Mouse (Mus musculus) liver, adult 2 months (tissue): ENCODE measurements at regions not wholly inside any gene's neighbourhood (a gene's known extent, or its start where the extent isn't known, plus 50 kb on each side); places are given as distances from the start of the nearest gene placed in this dataset.

ENCODE experiments used
- DNase-seq: peaks from one replicate; pipeline ENCODE4 v3.0.0-alpha.2; 2011; ENCODE audit warnings: low read depth, low spot score; ENCODE audit errors: extremely low read depth
- H3K27ac ChIP-seq: fragments of 200-500 bp; replicated peaks from 2 replicates; pipeline ENCODE4 v1.5.1; 2012; ENCODE audit warnings: low read depth, mild to moderate bottlenecking, control low read depth, inconsistent platforms, low read length; ENCODE audit not compliant: insufficient read depth
- H3K27me3 ChIP-seq: fragments of 200-500 bp; 2 replicates; pipeline ENCODE4 v1.6.1; 2012; ENCODE audit warnings: mild to moderate bottlenecking, moderate library complexity, low read length, inconsistent platforms; ENCODE audit not compliant: control insufficient read depth, insufficient read depth
- H3K36me3 ChIP-seq: fragments of 200-500 bp; 2 replicates; pipeline ENCODE4 v1.6.1; 2012; ENCODE audit warnings: low read length, inconsistent platforms; ENCODE audit not compliant: control insufficient read depth, insufficient read depth
- H3K4me1 ChIP-seq: fragments of 200-500 bp; 2 replicates; pipeline ENCODE4 v1.6.1; 2011; ENCODE audit warnings: low read length; ENCODE audit not compliant: control insufficient read depth, insufficient read depth
- H3K4me3 ChIP-seq: fragments of 200-500 bp; 2 replicates; pipeline ENCODE4 v1.5.1; 2011; ENCODE audit warnings: low read depth, mild to moderate bottlenecking, control low read depth, low read length, moderate library complexity; ENCODE audit not compliant: insufficient read depth
- H3K79me2 ChIP-seq: fragments of 200-500 bp; 2 replicates; pipeline ENCODE4 v1.6.1; 2012; ENCODE audit warnings: inconsistent platforms, mild to moderate bottlenecking, low read length, moderate library complexity; ENCODE audit not compliant: control insufficient read depth, insufficient read depth
- H3K9ac ChIP-seq: fragments of 200-500 bp; 2 replicates; pipeline ENCODE4 v1.6.1; 2012; ENCODE audit warnings: low read depth, mild to moderate bottlenecking, control low read depth, inconsistent platforms, low read length
- CTCF ChIP-seq: fragments of 200-500 bp; IDR thresholded peaks from 2 replicates; pipeline ENCODE4 v1.5.1; 2011; ENCODE audit warnings: low read depth, low read length, control low read depth
- POLR2A ChIP-seq: fragments of 200-500 bp; IDR thresholded peaks from 2 replicates; pipeline ENCODE4 v1.6.1; 2011; ENCODE audit warnings: low read length, control low read depth; ENCODE audit not compliant: insufficient read depth; ENCODE audit errors: extremely low read depth
- WGBS: fragments of 180-500 bp; shearing (Covaris S2); methylation state at CpG from one replicate; pipeline ENCODE4 v1.1.7; 2018; 5-methylcytosine and 5-hydroxymethylcytosine counted together

- Histone ChIP-seq H3K4me3 (no peak overlapping the region), H3K9ac (no peak overlapping the region), H3K27ac (peak overlapping the region; percentile 62), H3K27me3 (no peaks in the 10 kb centered on the region), H3K4me1 (peaks cover 20% of the 10 kb centered on the region), H3K36me3 (peaks cover 12% of the 10 kb centered on the region), H3K79me2 (peaks cover 27% of the 10 kb centered on the region)
- peak; percentile 60 for DNase-seq
- 82% methylated on average over 4 of the region's 4 CpGs for WGBS
- TF ChIP-seq CTCF (no peak), POLR2A (no peak)
Observed at GRCm38 (mm10) chr15:82709041-82709440, 54.9 kb downstream of the Cyp2d40 start.

DNA sequence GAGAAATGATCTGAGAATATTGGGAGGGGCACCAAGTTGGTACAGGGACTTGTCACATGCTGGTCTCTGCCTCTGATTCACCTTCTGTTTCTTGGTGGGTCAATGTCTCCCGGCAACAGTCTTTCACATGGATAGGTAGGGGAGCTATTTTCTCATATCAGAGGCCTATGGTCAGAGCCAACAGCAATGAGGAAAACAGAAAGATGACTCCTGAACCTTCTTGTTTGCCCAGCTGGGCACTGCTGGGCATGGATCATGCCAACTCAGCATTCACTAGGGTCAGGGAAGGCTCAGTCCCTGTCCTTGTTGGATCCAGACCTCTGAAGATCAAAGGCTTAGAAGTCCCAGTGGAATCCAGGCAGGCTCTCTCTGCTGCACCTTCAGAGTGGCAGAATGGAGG is 56.1 kb downstream of the Cyp2d40 start:
- H3K36me3 ChIP-seq = peaks cover 22% of the 10 kb centered on the region
- no peaks in the 10 kb centered on the region for H3K27me3 ChIP-seq
- 0 out of 2 replicates have a peak overlapping the region, but pooled peaks have one; percentile 10 for H3K4me3 ChIP-seq
- peak; percentile 98 for DNase-seq
- TF ChIP-seq POLR2A (no peak), CTCF (no peak)
- peak overlapping the region; percentile 92 for H3K27ac ChIP-seq
- peak overlapping the region; percentile 56 for H3K9ac ChIP-seq
- WGBS = 21% methylated on average over 1 of the region's 1 CpGs
- peaks cover 27% of the 10 kb centered on the region for H3K4me1 ChIP-seq
- H3K79me2 ChIP-seq = peaks cover 35% of the 10 kb centered on the region

GRCm38 (mm10) chr15:82707221-82707620 is 56.8 kb downstream of the Cyp2d40 start:
- DNase-seq = peak; percentile 100
- Histone ChIP-seq H3K4me1 (peaks cover 27% of the 10 kb centered on the region), H3K79me2 (peaks cover 36% of the 10 kb centered on the region), H3K27ac (peak overlapping the region; percentile 99), H3K36me3 (peaks cover 28% of the 10 kb centered on the region), H3K4me3 (peak overlapping the region; percentile 99), H3K27me3 (no peaks in the 10 kb centered on the region), H3K9ac (peak overlapping the region; percentile 96)
- WGBS = 17% methylated on average over 3 of the region's 3 CpGs
- TF ChIP-seq CTCF (no peak), POLR2A (peak; percentile 64; the same call in 1 of the 2 replicates)

DNA sequence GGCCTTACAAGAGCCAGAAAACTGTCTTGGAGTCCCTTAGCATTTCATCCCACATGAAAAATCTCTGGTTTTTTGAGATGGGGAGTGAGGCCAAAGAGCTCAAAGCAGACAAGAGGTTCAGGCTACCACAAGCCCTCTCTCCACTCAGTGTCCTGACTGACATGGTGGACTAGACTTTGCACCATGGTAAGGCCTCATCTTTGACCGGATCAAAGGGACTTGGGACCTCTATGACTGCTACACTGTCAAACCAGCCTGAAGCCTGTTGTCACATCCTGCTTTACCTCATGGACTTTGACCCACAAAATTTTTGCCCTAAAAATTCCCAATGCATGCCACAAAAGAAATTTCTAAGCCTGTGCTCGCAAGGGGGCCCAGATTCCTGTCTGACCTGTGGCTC is 57.3 kb downstream of the Cyp2d40 start:
- Histone ChIP-seq H3K27ac (peak overlapping the region; percentile 99), H3K79me2 (peaks cover 41% of the 10 kb centered on the region), H3K36me3 (peaks cover 33% of the 10 kb centered on the region), H3K4me3 (peak overlapping the region; percentile 99), H3K9ac (peak overlapping the region; percentile 96), H3K4me1 (peaks cover 29% of the 10 kb centered on the region), H3K27me3 (no peaks in the 10 kb centered on the region)
- no peak for TF ChIP-seq POLR2A
- 20% methylated on average over 2 of the region's 2 CpGs for WGBS
- DNase-seq = peak; percentile 88

DNA sequence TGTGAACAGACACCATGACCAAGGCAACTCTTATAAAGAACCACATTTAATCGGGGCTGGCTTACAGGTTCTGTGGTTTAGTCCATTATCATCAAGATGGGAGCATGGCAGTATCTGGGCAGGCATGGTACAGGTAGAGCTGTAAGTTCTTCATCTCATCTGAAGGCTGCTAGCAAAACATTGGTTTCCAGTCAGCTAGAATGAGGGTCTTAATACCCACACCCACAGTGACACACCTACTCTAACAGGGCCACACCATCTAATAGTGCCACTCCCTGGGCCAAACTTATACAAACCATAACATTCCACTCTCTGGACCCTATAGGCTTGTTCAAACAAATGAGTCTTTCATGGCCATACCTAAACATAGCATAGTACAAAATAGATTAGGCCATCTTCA is 61.9 kb downstream of the Cyp2d40 start:
- peak overlapping the region; percentile 20; the same call in 1 of the 2 replicates for H3K9ac ChIP-seq
- peaks cover 18% of the 10 kb centered on the region for H3K4me1 ChIP-seq
- peaks cover 43% of the 10 kb centered on the region for H3K79me2 ChIP-seq
- TF ChIP-seq POLR2A (no peak), CTCF (no peak)
- H3K27me3 ChIP-seq = no peaks in the 10 kb centered on the region
- WGBS = 63% methylated on average over 1 of the region's 1 CpGs
- no peak for DNase-seq
- H3K27ac ChIP-seq = 0 out of 2 replicates have a peak overlapping the region, but pooled peaks have one; percentile 14
- peak overlapping the region; percentile 11; the same call in 1 of the 2 replicates for H3K4me3 ChIP-seq
- H3K36me3 ChIP-seq = peaks cover 52% of the 10 kb centered on the region

- peak overlapping the region; percentile 59 for H3K27ac ChIP-seq
- TF ChIP-seq CTCF = no peak
- TF ChIP-seq POLR2A = no peak
Observed at GRCm38 (mm10) chr15:82695786-82696185, 68.2 kb downstream of the Cyp2d40 start.

More at GRCm38 (mm10) chr15:82695786-82696185, 68.2 kb downstream of the Cyp2d40 start:
- DNase-seq = peak; percentile 84
- no peak overlapping the region for H3K9ac ChIP-seq
- H3K4me3 ChIP-seq = no peak overlapping the region
- H3K79me2 ChIP-seq = no peaks in the 10 kb centered on the region
- peaks cover 36% of the 10 kb centered on the region for H3K4me1 ChIP-seq
- no peaks in the 10 kb centered on the region for H3K27me3 ChIP-seq
- H3K36me3 ChIP-seq = peaks cover 60% of the 10 kb centered on the region
